Mouse (Mus musculus): ENCODE data around the gene Arhgef3. TPM values are rescaled to one million over a fixed set of nuclear protein-coding genes. Genes with fewer than 3 reads are reported as not detected.
"Not testable (repeated sequence)": the region's sequence is repeated elsewhere in the genome, so short reads cannot be mapped to it uniquely, and the experiment has no call there.

Gene Arhgef3
- polyA plus RNA-seq, 1 experiment from 2014 or later = 15.2 TPM

- WGBS = 37% methylated on average over 12 of the region's 12 CpGs
Observed at GRCm38 (mm10) chr14:27237522-27238187, 123.0 kb downstream of the Arhgef3 start.

GRCm38 (mm10) chr14:27238600-27239118 lies 124.0 kb downstream of the Arhgef3 start:
- H3K27ac ChIP-seq = no peak overlapping the region
- H3K4me3 ChIP-seq (replicated peaks) = no peak overlapping the region
- no peaks in the 10 kb centered on the region for H3K27me3 ChIP-seq (replicated peaks)
- no peaks in the 10 kb centered on the region for H3K9me3 ChIP-seq
- no peaks in the 10 kb centered on the region for H3K36me3 ChIP-seq
- ATAC-seq (ENCODE audit: insufficient read depth, low FRiP score, low read depth) = no peak
- H3K4me2 ChIP-seq = 0 out of 2 replicates have a peak overlapping the region, but pooled peaks have one; percentile 35
- H3K9ac ChIP-seq = no peak overlapping the region
- H3K4me1 ChIP-seq = peaks cover 11% of the 10 kb centered on the region; the same call in 1 of the 2 replicates
- 67% methylated on average over 8 of the region's 8 CpGs for WGBS

More at GRCm38 (mm10) chr14:27237522-27238187, 123.0 kb downstream of the Arhgef3 start:
- peak; percentile 35; the same call in 1 of the 2 replicates for ATAC-seq (ENCODE audit: insufficient read depth, low FRiP score, low read depth)
- Histone ChIP-seq H3K36me3 (no peaks in the 10 kb centered on the region), H3K4me2 (peak overlapping the region; percentile 35), H3K9ac (no peak overlapping the region), H3K4me1 (peaks cover 11% of the 10 kb centered on the region; the same call in 1 of the 2 replicates), H3K27ac (peak overlapping the region; percentile 42; the same call in 1 of the 2 replicates), H3K9me3 (no peaks in the 10 kb centered on the region), H3K27me3 (replicated peaks) (no peaks in the 10 kb centered on the region), H3K4me3 (replicated peaks) (peak overlapping the region; percentile 19; the same call in 1 of the 2 replicates)

GRCm38 (mm10) chr14:27239551-27240091 lies 124.9 kb downstream of the Arhgef3 start:
- no peak overlapping the region for H3K27ac ChIP-seq
- no peaks in the 10 kb centered on the region for H3K36me3 ChIP-seq
- H3K9ac ChIP-seq = no peak overlapping the region
- H3K9me3 ChIP-seq = no peaks in the 10 kb centered on the region
- ATAC-seq (ENCODE audit: insufficient read depth, low FRiP score, low read depth) = no peak
- H3K27me3 ChIP-seq (replicated peaks) = no peaks in the 10 kb centered on the region
- 70% methylated on average over 3 of the region's 3 CpGs for WGBS
- no peak overlapping the region for H3K4me3 ChIP-seq (replicated peaks)
- H3K4me2 ChIP-seq = no peak overlapping the region
- H3K4me1 ChIP-seq = peaks cover 11% of the 10 kb centered on the region; the same call in 1 of the 2 replicates

GRCm38 (mm10) chr14:27242253-27242652 lies 127.6 kb downstream of the Arhgef3 start:
- H3K27ac ChIP-seq = no peak overlapping the region
- no peaks in the 10 kb centered on the region for H3K36me3 ChIP-seq
- no peaks in the 10 kb centered on the region for H3K27me3 ChIP-seq (replicated peaks)
- no peak for ATAC-seq (ENCODE audit: insufficient read depth, low FRiP score, low read depth)
- no peak overlapping the region for H3K4me2 ChIP-seq
- H3K9ac ChIP-seq = no peak overlapping the region
- no peaks in the 10 kb centered on the region for H3K9me3 ChIP-seq
- 83% methylated on average over 8 of the region's 8 CpGs for WGBS
- H3K4me3 ChIP-seq (replicated peaks) = no peak overlapping the region
- peaks cover 3% of the 10 kb centered on the region; the same call in 1 of the 2 replicates for H3K4me1 ChIP-seq

- no peak for ATAC-seq (ENCODE audit: insufficient read depth, low FRiP score, low read depth)
- Histone ChIP-seq H3K4me1 (peaks cover 3% of the 10 kb centered on the region; the same call in 1 of the 2 replicates), H3K9ac (no peak overlapping the region), H3K4me2 (no peak overlapping the region), H3K27ac (no peak overlapping the region), H3K36me3 (no peaks in the 10 kb centered on the region), H3K9me3 (no peaks in the 10 kb centered on the region), H3K4me3 (replicated peaks) (no peak overlapping the region), H3K27me3 (replicated peaks) (no peaks in the 10 kb centered on the region)
- WGBS = 83% methylated on average over 2 of the region's 2 CpGs
Observed at GRCm38 (mm10) chr14:27242769-27243168, 128.1 kb downstream of the Arhgef3 start.

- WGBS = 74% methylated on average over 5 of the region's 5 CpGs
- H3K4me1 ChIP-seq = no peaks in the 10 kb centered on the region
- no peaks in the 10 kb centered on the region for H3K36me3 ChIP-seq
- H3K9ac ChIP-seq = no peak overlapping the region
- ATAC-seq (ENCODE audit: insufficient read depth, low FRiP score, low read depth) = no peak
- H3K27me3 ChIP-seq (replicated peaks) = no peaks in the 10 kb centered on the region
- H3K27ac ChIP-seq = no peak overlapping the region
- no peaks in the 10 kb centered on the region for H3K9me3 ChIP-seq
- H3K4me2 ChIP-seq = no peak overlapping the region
- no peak overlapping the region for H3K4me3 ChIP-seq (replicated peaks)
Observed at GRCm38 (mm10) chr14:27243585-27243984, 128.9 kb downstream of the Arhgef3 start.

- Histone ChIP-seq H3K27ac (no peak overlapping the region), H3K4me3 (replicated peaks) (no peak overlapping the region), H3K27me3 (replicated peaks) (no peaks in the 10 kb centered on the region), H3K9ac (no peak overlapping the region), H3K4me2 (no peak overlapping the region), H3K9me3 (no peaks in the 10 kb centered on the region), H3K36me3 (no peaks in the 10 kb centered on the region), H3K4me1 (no peaks in the 10 kb centered on the region)
- 58% methylated on average over 3 of the region's 3 CpGs for WGBS
- ATAC-seq (ENCODE audit: insufficient read depth, low FRiP score, low read depth) = no peak
Observed at GRCm38 (mm10) chr14:27244898-27245297, 130.2 kb downstream of the Arhgef3 start.

- ATAC-seq (ENCODE audit: insufficient read depth, low FRiP score, low read depth) = no peak
- Histone ChIP-seq H3K4me1 (no peaks in the 10 kb centered on the region), H3K9ac (no peak overlapping the region), H3K9me3 (no peaks in the 10 kb centered on the region), H3K27me3 (replicated peaks) (no peaks in the 10 kb centered on the region), H3K4me3 (replicated peaks) (no peak overlapping the region), H3K4me2 (no peak overlapping the region), H3K36me3 (no peaks in the 10 kb centered on the region), H3K27ac (no peak overlapping the region)
- 89% methylated on average over 5 of the region's 5 CpGs for WGBS
Observed at GRCm38 (mm10) chr14:27246424-27246823, 131.7 kb downstream of the Arhgef3 start.

- H3K27me3 ChIP-seq (replicated peaks); H3K4me2 ChIP-seq; H3K36me3 ChIP-seq; H3K4me3 ChIP-seq (replicated peaks); H3K4me1 ChIP-seq; H3K9ac ChIP-seq; H3K27ac ChIP-seq; ATAC-seq (ENCODE audit: insufficient read depth, low FRiP score, low read depth); H3K9me3 ChIP-seq: not testable (repeated sequence)
- WGBS = 93% methylated on average over 10 of the region's 10 CpGs
Observed at GRCm38 (mm10) chr14:27246948-27247347, 132.2 kb downstream of the Arhgef3 start.

GRCm38 (mm10) chr14:27249121-27249520 lies 134.4 kb downstream of the Arhgef3 start:
- Histone ChIP-seq H3K27ac (no peak overlapping the region), H3K4me2 (no peak overlapping the region), H3K36me3 (no peaks in the 10 kb centered on the region), H3K4me1 (no peaks in the 10 kb centered on the region), H3K9ac (no peak overlapping the region), H3K9me3 (no peaks in the 10 kb centered on the region), H3K4me3 (replicated peaks) (no peak overlapping the region), H3K27me3 (replicated peaks) (no peaks in the 10 kb centered on the region)
- WGBS = 84% methylated on average over 1 of the region's 1 CpGs
- no peak for ATAC-seq (ENCODE audit: insufficient read depth, low FRiP score, low read depth)

- Histone ChIP-seq H3K9ac (no peak overlapping the region), H3K27me3 (replicated peaks) (no peaks in the 10 kb centered on the region), H3K4me3 (replicated peaks) (no peak overlapping the region), H3K4me2 (no peak overlapping the region), H3K9me3 (no peaks in the 10 kb centered on the region), H3K4me1 (no peaks in the 10 kb centered on the region), H3K36me3 (no peaks in the 10 kb centered on the region), H3K27ac (no peak overlapping the region)
- no peak for ATAC-seq (ENCODE audit: insufficient read depth, low FRiP score, low read depth)
- WGBS = 70% methylated on average over 7 of the region's 7 CpGs
Observed at GRCm38 (mm10) chr14:27250281-27250789, 135.6 kb downstream of the Arhgef3 start.

GRCm38 (mm10) chr14:27253391-27253790 lies 138.7 kb downstream of the Arhgef3 start:
- Histone ChIP-seq H3K4me2 (no peak overlapping the region), H3K27me3 (replicated peaks) (no peaks in the 10 kb centered on the region), H3K27ac (no peak overlapping the region), H3K9me3 (no peaks in the 10 kb centered on the region), H3K9ac (no peak overlapping the region), H3K4me1 (no peaks in the 10 kb centered on the region), H3K4me3 (replicated peaks) (no peak overlapping the region), H3K36me3 (no peaks in the 10 kb centered on the region)
- ATAC-seq (ENCODE audit: insufficient read depth, low FRiP score, low read depth) = no peak
- 83% methylated on average over 5 of the region's 5 CpGs for WGBS

All from stomach, embryonic 15.5 days (tissue).